Mouse (Mus musculus) heart, embryonic 16.5 days (tissue): Measurements from ENCODE around the gene Gzf1. TPM values are rescaled to one million over a fixed set of nuclear protein-coding genes. Genes with fewer than 3 reads are reported as not detected.

Source experiments
- ATAC-seq: fragments of 200-750 bp; cut with Nextera tagmentation; replicated peaks from 2 replicates; pipeline ENCODE4 v1.8.0; 2017; ENCODE audit warnings: moderate number of reproducible peaks; ENCODE audit not compliant: insufficient read depth, low FRiP score; ENCODE audit errors: extremely low read depth
- H3K27ac ChIP-seq: fragments of 300-500 bp; sonication (generic); 2 replicates; pipeline ENCODE4 v1.5.1; 2014; ENCODE audit warnings: mild to moderate bottlenecking, low read length, control low read depth, moderate library complexity
- H3K27me3 ChIP-seq: fragments of 300-500 bp; sonication (generic); 2 replicates; pipeline ENCODE4 v1.6.1; 2014; ENCODE audit warnings: low read length, mixed read lengths; ENCODE audit not compliant: control insufficient read depth, insufficient read depth
- H3K36me3 ChIP-seq: fragments of 300-500 bp; sonication (generic); 2 replicates; pipeline ENCODE4 v1.6.1; 2014; ENCODE audit not compliant: control insufficient read depth, insufficient read depth
- H3K4me1 ChIP-seq: fragments of 300-500 bp; sonication (generic); 2 replicates; pipeline ENCODE4 v1.6.1; 2014; ENCODE audit warnings: low read length, mixed read lengths; ENCODE audit not compliant: control insufficient read depth, insufficient read depth
- H3K4me2 ChIP-seq: fragments of 300-500 bp; sonication (generic); 2 replicates; pipeline ENCODE4 v1.6.1; 2014; ENCODE audit warnings: low read depth, mild to moderate bottlenecking, control low read depth, low read length
- H3K4me3 ChIP-seq: fragments of 300-500 bp; sonication (generic); 2 replicates; pipeline ENCODE4 v1.5.1; 2014; ENCODE audit warnings: mild to moderate bottlenecking, control low read depth, low read length
- H3K9ac ChIP-seq: fragments of 300-500 bp; sonication (generic); 2 replicates; pipeline ENCODE4 v1.6.1; 2014; ENCODE audit warnings: low read length, control low read depth
- H3K9me3 ChIP-seq: fragments of 300-500 bp; sonication (generic); replicated peaks from 2 replicates; pipeline ENCODE4 v1.6.1; 2016; ENCODE audit warnings: low read length; ENCODE audit not compliant: control insufficient read depth
- WGBS: fragments of 180-500 bp; shearing (Covaris S2); extraction: QIAGEN DNeasy Blood & Tissue Kit; methylation state at CpG from one replicate; pipeline ENCODE4 v1.1.7; 2014; 5-methylcytosine and 5-hydroxymethylcytosine counted together
- polyA plus RNA-seq: library from polyadenylated mRNA; unstranded; fragments of >200 nt; fragmentation: Nextera tagmentation; extraction: Ambion mirVana; gene quantifications from 2 replicates; pipeline ENCODE4 v1.2.1, GENCODE M21; 2015

Gene Gzf1
- polyA plus RNA-seq, 1 experiment from 2014 or later: 15.9 TPM

DNA sequence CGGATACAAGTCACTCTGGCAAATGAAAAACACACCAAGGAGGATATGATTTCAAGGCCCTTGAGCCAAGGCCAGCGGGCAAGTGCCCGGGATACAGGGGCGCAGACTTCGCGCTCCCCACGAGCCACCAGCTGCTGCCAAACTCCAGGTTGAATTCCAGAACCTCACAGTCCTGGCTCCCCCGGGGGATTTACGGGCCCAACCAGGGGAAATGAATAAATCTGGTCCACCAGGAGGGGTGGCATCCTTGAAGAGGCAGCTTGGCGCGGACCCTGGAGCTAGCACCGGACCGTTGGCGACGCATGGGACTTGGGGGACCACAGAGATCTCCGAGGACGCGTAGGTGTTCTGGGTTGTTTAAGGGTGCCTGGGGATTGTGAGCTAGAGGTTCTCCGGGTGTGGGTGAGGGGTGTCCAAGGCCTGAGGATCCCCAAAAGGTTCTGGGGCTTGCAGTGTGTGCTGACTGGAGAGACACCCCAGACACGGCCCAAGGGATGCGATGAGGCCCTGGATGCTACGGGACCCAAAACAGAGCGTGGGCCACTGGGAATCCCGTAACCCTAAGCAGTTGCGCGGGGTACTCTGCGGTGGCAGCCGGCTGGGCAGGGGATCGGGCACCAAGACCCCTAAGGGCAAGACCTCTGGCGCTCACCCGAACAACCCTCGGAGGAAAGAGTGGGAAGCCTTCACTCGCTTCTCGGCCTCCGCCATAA is 50.9 kb downstream of the Gzf1 start:
- under 1% methylated on average over 35 of the region's 35 CpGs for WGBS
- Histone ChIP-seq H3K27ac (peak overlapping the region; percentile 18; the same call in 1 of the 2 replicates), H3K4me1 (peaks cover 7% of the 10 kb centered on the region), H3K36me3 (no peaks in the 10 kb centered on the region), H3K4me3 (peak overlapping the region; percentile 78), H3K4me2 (peak overlapping the region; percentile 90), H3K9ac (peak overlapping the region; percentile 87), H3K27me3 (no peaks in the 10 kb centered on the region), H3K9me3 (0 out of 2 replicates have a peak, but pooled peaks cover 4% of the 10 kb centered on the region)
- ATAC-seq: peak; percentile 50

DNA sequence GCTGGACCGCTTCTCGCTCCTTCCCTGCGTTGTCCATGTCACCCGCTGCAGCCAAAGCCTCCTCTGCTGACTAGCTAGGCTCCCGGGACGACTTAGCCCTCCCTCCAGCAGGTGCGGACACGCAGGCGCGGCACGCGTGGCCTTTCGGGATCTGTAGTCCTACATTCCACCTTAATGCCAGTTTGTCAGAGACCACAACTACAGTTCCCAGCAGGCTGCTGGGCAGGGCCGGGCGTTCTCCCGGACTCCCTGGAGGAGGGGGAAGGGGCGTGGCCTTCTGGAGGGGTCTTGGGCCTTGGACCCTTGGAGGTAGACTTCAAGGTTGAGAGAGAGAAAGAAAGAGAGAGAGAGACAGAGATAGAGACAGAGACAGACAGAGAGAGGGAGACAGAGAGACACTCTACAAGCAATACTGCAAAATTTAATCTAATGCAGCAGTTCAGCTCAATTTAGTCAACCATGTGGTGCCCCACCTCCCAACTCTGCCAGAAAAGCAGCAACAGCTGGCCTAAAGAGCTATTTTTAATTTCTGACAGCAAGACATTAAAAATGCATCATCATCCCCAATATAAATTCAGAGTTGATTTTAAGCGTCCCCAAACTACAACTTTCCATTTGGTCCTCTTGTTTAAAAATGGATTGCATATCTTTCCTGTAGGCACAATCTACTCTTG is 51.6 kb downstream of the Gzf1 start, which contains the start of gene Napb:
Gene Napb (minus strand): TSS at position 141 of the 674 bp plus-strand sequence.
- Histone ChIP-seq H3K4me2 (peak within 1 kb of the TSS; percentile 90), H3K36me3 (no peaks in the 10 kb centered on the region), H3K9ac (peak within 1 kb of the TSS; percentile 87), H3K27ac (peak within 1 kb of the TSS; percentile 18; the same call in 1 of the 2 replicates), H3K27me3 (no peaks in the 10 kb centered on the region), H3K9me3 (0 out of 2 replicates have a peak, but pooled peaks cover 4% of the 10 kb centered on the region), H3K4me3 (peak within 1 kb of the TSS; percentile 78), H3K4me1 (peaks cover 7% of the 10 kb centered on the region)
- 4% methylated on average over 18 of the region's 18 CpGs for WGBS
- ATAC-seq: peak; percentile 100

Other genes with a start within 250 kb of the Gzf1 start
- 25.8 and 29.0 TPM in 2 replicates for gene Cd93, start 237.5 kb upstream of the Gzf1 start, polyA plus RNA-seq
- gene Nxt1, start 8.4 kb upstream of the Gzf1 start, polyA plus RNA-seq: 50.5 and 61.3 TPM in 2 replicates
- gene Napb, start 51.4 kb downstream of the Gzf1 start, polyA plus RNA-seq: 2.4 and 2.5 TPM in 2 replicates
- gene Cstl1, start 69.3 kb downstream of the Gzf1 start, polyA plus RNA-seq: not detected in 2 replicates
- gene Cst11, start 90.5 kb downstream of the Gzf1 start, polyA plus RNA-seq: not detected in 2 replicates
- not detected in 2 replicates for gene 8030411F24Rik, start 101.0 kb downstream of the Gzf1 start, polyA plus RNA-seq
- not detected in 2 replicates for gene Cst12, start 108.3 kb downstream of the Gzf1 start, polyA plus RNA-seq
- gene Cst8, start 117.8 kb downstream of the Gzf1 start, polyA plus RNA-seq: not detected in 2 replicates
- not detected in 2 replicates for gene Cst13, start 139.1 kb downstream of the Gzf1 start, polyA plus RNA-seq
- 2.8 and 4.5 TPM in 2 replicates for gene Cst9, start 154.1 kb downstream of the Gzf1 start, polyA plus RNA-seq
- gene 9230104L09Rik, start 184.0 kb downstream of the Gzf1 start, polyA plus RNA-seq: 0.38 and 0.71 TPM in 2 replicates
- gene Cst3, start 194.7 kb downstream of the Gzf1 start, polyA plus RNA-seq: 721 and 724 TPM in 2 replicates